9 mouse cellular contexts compared by ENCODE assay signal in the genomic region with DNA sequence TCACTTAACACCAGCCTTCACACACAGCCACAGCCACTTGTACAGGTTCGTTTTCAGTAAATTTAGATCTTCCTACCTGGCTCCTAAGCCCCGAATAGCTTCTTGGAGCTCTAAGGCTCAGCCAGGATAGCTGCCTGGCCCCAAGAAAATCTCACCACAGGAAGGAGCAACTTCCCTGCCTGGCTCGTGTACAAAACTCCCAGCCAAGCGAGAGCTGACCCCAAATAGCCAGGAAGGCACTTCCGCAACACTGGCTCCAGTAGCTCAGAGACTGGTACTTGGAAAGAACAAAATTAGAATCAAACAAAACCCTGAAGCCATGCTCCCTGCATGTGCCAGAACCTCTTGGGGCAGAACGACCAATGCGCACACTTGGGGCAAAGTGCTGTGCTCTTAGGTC. TPM values are rescaled to one million over a fixed set of nuclear protein-coding genes. Genes with fewer than 3 reads are reported as not detected.
DNase-seq lines count a peak whose midpoint lies in the region; ATAC-seq lines count a peak whose summit lies in the region.
"Had no signal": no experiment of that assay in that cellular context is flagged by ENCODE, and none has a peak within 500 bp of the region (broad histone marks: within the 10 kb centered on the region; RNA-seq: fewer than 3 reads in every experiment).

No protein-coding gene starts in this region.

- H3K4me1 ChIP-seq in heart, embryonic 11.5 days (ENCODE audit: control insufficient read depth, insufficient read depth, low read length), result no peaks in the 10 kb centered on the region
- H3K4me1 ChIP-seq in brown adipose tissue, adult 24 weeks (ENCODE audit: control insufficient read depth, insufficient read depth, insufficient read length, low read length), result no peaks in the 10 kb centered on the region
- H3K4me1 ChIP-seq in heart, embryonic 13.5 days, result peaks cover 18% of the 10 kb centered on the region; the same call in 1 of the 2 replicates
- no peaks in the 10 kb centered on the region for H3K4me1 ChIP-seq in forebrain, embryonic 14.5 days (ENCODE audit: control insufficient read depth, insufficient read depth, low read length)

- no peak overlapping the region for H3K4me3 ChIP-seq in heart, embryonic 11.5 days (ENCODE audit: low read depth, low read length)
- peak overlapping the region; percentile 60 for H3K4me3 ChIP-seq in brown adipose tissue, adult 24 weeks (ENCODE audit: insufficient read depth, low read depth, low read length)
- H3K4me3 ChIP-seq in heart, embryonic 13.5 days, result no peak overlapping the region
- H3K4me3 ChIP-seq in forebrain, embryonic 14.5 days (ENCODE audit: low read depth, low read length), result no peak overlapping the region

- H3K27me3 ChIP-seq in heart, embryonic 11.5 days (ENCODE audit: control insufficient read depth, insufficient read depth, low read length), result no peaks in the 10 kb centered on the region
- no peaks in the 10 kb centered on the region for H3K27me3 ChIP-seq in heart, embryonic 13.5 days (replicated peaks)
- no peaks in the 10 kb centered on the region for H3K27me3 ChIP-seq in forebrain, embryonic 14.5 days (replicated peaks; ENCODE audit: control insufficient read depth, insufficient read depth, low read length)

- ATAC-seq in heart, embryonic 11.5 days (replicated peaks; ENCODE audit: insufficient number of reproducible peaks, low FRiP score, low TSS enrichment), result no peak
- no peak for ATAC-seq in heart, embryonic 13.5 days (ENCODE audit: extremely low read depth, insufficient number of reproducible peaks, low FRiP score, low TSS enrichment)
- ATAC-seq in forebrain, embryonic 14.5 days, result no peak
- ATAC-seq: midbrain, embryonic 16.5 days had no signal

- H3K27ac ChIP-seq in heart, embryonic 11.5 days (ENCODE audit: low read depth, low read length), result no peak overlapping the region
- peak overlapping the region; percentile 86 for H3K27ac ChIP-seq in brown adipose tissue, adult 24 weeks (replicated peaks; ENCODE audit: low read depth, low read length)
- H3K27ac ChIP-seq in heart, embryonic 13.5 days (replicated peaks), result peak overlapping the region; percentile 63
- no peak overlapping the region for H3K27ac ChIP-seq in forebrain, embryonic 14.5 days (ENCODE audit: low read depth, low read length)

- H3K4me2 ChIP-seq in heart, embryonic 11.5 days, result no peak overlapping the region
- no peak overlapping the region for H3K4me2 ChIP-seq in heart, embryonic 13.5 days
- no peak overlapping the region for H3K4me2 ChIP-seq in forebrain, embryonic 14.5 days (ENCODE audit: low read length)

- no peaks in the 10 kb centered on the region for H3K9me3 ChIP-seq in heart, embryonic 11.5 days (replicated peaks; ENCODE audit: control insufficient read depth, low read length)
- H3K9me3 ChIP-seq in heart, embryonic 13.5 days, result no peaks in the 10 kb centered on the region
- no peaks in the 10 kb centered on the region for H3K9me3 ChIP-seq in forebrain, embryonic 14.5 days (replicated peaks; ENCODE audit: control insufficient read depth, low read length)

- peaks cover 51% of the 10 kb centered on the region for H3K36me3 ChIP-seq in heart, embryonic 11.5 days (ENCODE audit: control insufficient read depth, insufficient read depth, low read length)
- peaks cover 100% of the 10 kb centered on the region for H3K36me3 ChIP-seq in heart, embryonic 13.5 days
- H3K36me3 ChIP-seq in forebrain, embryonic 14.5 days (ENCODE audit: control insufficient read depth, insufficient read depth, low read length), result peaks cover 89% of the 10 kb centered on the region

- peak; percentile 44 for DNase-seq in heart, adult 8-10 months (ENCODE audit: low spot score)
- DNase-seq in kidney, postnatal 36 days, result peak; percentile 51 to 61
- DNase-seq in right cerebral cortex, postnatal 14 days, result no peak
- no peak for DNase-seq in forebrain, embryonic 14.5 days (ENCODE audit: low spot score)
- DNase-seq: thymus, postnatal 36 days had no signal

- H3K9ac ChIP-seq in heart, embryonic 11.5 days (ENCODE audit: low read depth, low read length), result no peak overlapping the region
- H3K9ac ChIP-seq in heart, embryonic 13.5 days, result no peak overlapping the region
- no peak overlapping the region for H3K9ac ChIP-seq in forebrain, embryonic 14.5 days (ENCODE audit: low read length)

- 72% methylated on average over 7 of the region's 7 CpGs for WGBS in heart, embryonic 11.5 days (ENCODE audit: insufficient replicate concordance)
- 64% methylated on average over 7 of the region's 7 CpGs for WGBS in heart, embryonic 13.5 days
- 86% methylated on average over 7 of the region's 7 CpGs for WGBS in forebrain, embryonic 14.5 days

RNA-seq across cellular contexts. Expression of gene Il18bp, which starts 0.5 kb away (rescaled TPM):
- total RNA-seq in heart, adult 8-10 months (2022), result 10 to 100 TPM in 2 of 4 experiments, 1 to 10 TPM in 2; 7.1 to 15.8 (median 9.8) TPM
- 1.4 and 1.7 TPM in 2 replicates for polyA plus RNA-seq in heart, embryonic 11.5 days (2014; fragmentation: Nextera tagmentation; extraction: Ambion mirVana)
- 9.8 and 12.0 TPM in 2 replicates for polyA plus RNA-seq in brown adipose tissue, adult 24 weeks (2012; ENCODE audit: insufficient read depth, insufficient read length, missing spikeins)
- polyA plus RNA-seq in heart, embryonic 13.5 days (2015; fragmentation: Nextera tagmentation; extraction: Ambion mirVana), result 1.5 and 1.9 TPM in 2 replicates
- 2.0 and 2.9 TPM in 2 replicates for polyA plus RNA-seq in forebrain, embryonic 14.5 days (2014; fragmentation: Nextera tagmentation; extraction: Ambion mirVana)

RNA-seq across cellular contexts. Expression of gene Rnf121, which starts 47.2 kb away (rescaled TPM):
- 10 to 100 TPM; 19.4 to 25.8 (median 22.5) TPM for total RNA-seq in heart, adult 8-10 months (2022)
- 20.2 and 22.0 TPM in 2 replicates for polyA plus RNA-seq in heart, embryonic 11.5 days (2014; fragmentation: Nextera tagmentation; extraction: Ambion mirVana)
- polyA plus RNA-seq in brown adipose tissue, adult 24 weeks (2012; ENCODE audit: insufficient read depth, insufficient read length, missing spikeins), result 14.8 and 17.2 TPM in 2 replicates
- polyA plus RNA-seq in heart, embryonic 13.5 days (2015; fragmentation: Nextera tagmentation; extraction: Ambion mirVana), result 17.0 and 17.2 TPM in 2 replicates
- 33.9 and 35.2 TPM in 2 replicates for polyA plus RNA-seq in forebrain, embryonic 14.5 days (2014; fragmentation: Nextera tagmentation; extraction: Ambion mirVana)

RNA-seq across cellular contexts. Expression of gene Xndc1, which starts 47.3 kb away (rescaled TPM):
- 1 to 10 TPM; 4.9 to 8.4 (median 6.2) TPM for total RNA-seq in heart, adult 8-10 months (2022)
- 15.7 and 18.3 TPM in 2 replicates for polyA plus RNA-seq in heart, embryonic 11.5 days (2014; fragmentation: Nextera tagmentation; extraction: Ambion mirVana)
- polyA plus RNA-seq in brown adipose tissue, adult 24 weeks (2012; ENCODE audit: insufficient read depth, insufficient read length, missing spikeins), result 7.8 and 10.0 TPM in 2 replicates
- polyA plus RNA-seq in heart, embryonic 13.5 days (2015; fragmentation: Nextera tagmentation; extraction: Ambion mirVana), result 19.3 and 25.2 TPM in 2 replicates
- polyA plus RNA-seq in forebrain, embryonic 14.5 days (2014; fragmentation: Nextera tagmentation; extraction: Ambion mirVana), result 19.0 and 23.5 TPM in 2 replicates

RNA-seq across cellular contexts. Expression of gene Xntrpc, which starts 47.5 kb away (rescaled TPM):
- 1 to 10 TPM in 2 of 4 experiments, under 1 TPM in 2; 0.47 to 1.1 (median 0.82) TPM for total RNA-seq in heart, adult 8-10 months (2022)
- polyA plus RNA-seq in heart, embryonic 11.5 days (2014; fragmentation: Nextera tagmentation; extraction: Ambion mirVana), result 0.70 and 1.4 TPM in 2 replicates
- 0.32 TPM in 1 of 2 replicates, not detected in the other for polyA plus RNA-seq in brown adipose tissue, adult 24 weeks (2012; ENCODE audit: insufficient read depth, insufficient read length, missing spikeins)
- 0.91 and 1.0 TPM in 2 replicates for polyA plus RNA-seq in heart, embryonic 13.5 days (2015; fragmentation: Nextera tagmentation; extraction: Ambion mirVana)
- polyA plus RNA-seq in forebrain, embryonic 14.5 days (2014; fragmentation: Nextera tagmentation; extraction: Ambion mirVana), result 0.99 and 1.3 TPM in 2 replicates

Comparison
In these comparisons a context has a peak if more than half of its experiments do, and no peak if none do; other contexts are left out.
1. H3K27ac ChIP-seq: peak in brown adipose tissue, adult 24 weeks (single experiment) and heart, embryonic 13.5 days (single experiment); none in heart, embryonic 11.5 days (single experiment) and forebrain, embryonic 14.5 days (single experiment).
2. DNase-seq: peak in heart, adult 8-10 months (single experiment) and kidney, postnatal 36 days (2 of 2); none in right cerebral cortex, postnatal 14 days (single experiment) and forebrain, embryonic 14.5 days (single experiment).